In genomic region chrX:142647202-142647601, GRCm38 (mm10) we compare ENCODE assay signal across 16 mouse cellular contexts.
"Had no signal": no experiment of that assay in that cellular context is flagged by ENCODE, and none has a peak within 500 bp of the region (broad histone marks: within the 10 kb centered on the region; RNA-seq: fewer than 3 reads in every experiment).

No protein-coding gene starts in this region.

- H3K27me3 ChIP-seq: intestine, embryonic 15.5 days; liver, embryonic 15.5 days; neural tube, embryonic 15.5 days had no signal

- H3K9me3 ChIP-seq: intestine, embryonic 15.5 days; limb, embryonic 15.5 days; liver, embryonic 15.5 days; midbrain, embryonic 10.5 days; neural tube, embryonic 15.5 days had no signal

- H3K4me3 ChIP-seq: intestine, embryonic 15.5 days; left cerebral cortex, adult 2 months; limb, embryonic 15.5 days; liver, embryonic 15.5 days; midbrain, embryonic 10.5 days; myocyte; neural tube, embryonic 15.5 days had no signal

- DNase-seq: kidney, adult 8-10 months; kidney, postnatal 10 days; kidney, postnatal 4 days; lung, embryonic 14.5 days; lung, postnatal 10 days; lung, postnatal 4 days; midbrain, embryonic 14.5 days; thymus, adult 2 months; thymus, postnatal 4 days had no signal

- H3K4me2 ChIP-seq: intestine, embryonic 15.5 days; limb, embryonic 15.5 days; liver, embryonic 15.5 days; lung, embryonic 14.5 days; neural tube, embryonic 15.5 days had no signal

- H3K9ac ChIP-seq: intestine, embryonic 15.5 days; limb, embryonic 15.5 days; liver, embryonic 15.5 days; lung, embryonic 14.5 days; neural tube, embryonic 15.5 days had no signal

- H3K27ac ChIP-seq: intestine, embryonic 15.5 days; left cerebral cortex, adult 2 months; limb, embryonic 15.5 days; liver, embryonic 15.5 days; midbrain, embryonic 10.5 days; neural tube, embryonic 15.5 days had no signal

- H3K4me1 ChIP-seq: intestine, embryonic 15.5 days; liver, embryonic 15.5 days; midbrain, embryonic 10.5 days; neural tube, embryonic 15.5 days had no signal

- ATAC-seq: intestine, embryonic 15.5 days had no signal

- H3K36me3 ChIP-seq: intestine, embryonic 15.5 days; limb, embryonic 15.5 days; liver, embryonic 15.5 days; midbrain, embryonic 10.5 days; neural tube, embryonic 15.5 days had no signal
